Mouse (Mus musculus) olfactory bulb, adult 2 months (tissue): Measurements from ENCODE around the gene Grin2d.

ENCODE experiments used
- CTCF ChIP-seq: fragments of 200-500 bp; IDR thresholded peaks from 2 replicates; pipeline ENCODE4 v1.5.1; 2012; ENCODE audit warnings: low read depth, mild to moderate bottlenecking, low read length, moderate library complexity; ENCODE audit not compliant: insufficient read depth
- POLR2A ChIP-seq: fragments of 200-500 bp; IDR thresholded peaks from 2 replicates; pipeline ENCODE4 v1.6.1; 2012; ENCODE audit warnings: mild to moderate bottlenecking, low read depth, low read length, moderate library complexity; ENCODE audit not compliant: insufficient read depth

GRCm38 (mm10) chr7:45833924-45834323, 44.3 kb downstream of the Grin2d start:
- TF ChIP-seq POLR2A, result no peak
- no peak for TF ChIP-seq CTCF
